Mouse (Mus musculus): ENCODE data around the gene Dnal1. TPM values are rescaled to one million over a fixed set of nuclear protein-coding genes. Genes with fewer than 3 reads are reported as not detected.
A peak's percentile ranks its signal among the peaks of the same experiment; 100 is the strongest.

Gene Dnal1
- polyA plus RNA-seq, 1 experiment from 2014 or later: 3.7 TPM

DNA sequence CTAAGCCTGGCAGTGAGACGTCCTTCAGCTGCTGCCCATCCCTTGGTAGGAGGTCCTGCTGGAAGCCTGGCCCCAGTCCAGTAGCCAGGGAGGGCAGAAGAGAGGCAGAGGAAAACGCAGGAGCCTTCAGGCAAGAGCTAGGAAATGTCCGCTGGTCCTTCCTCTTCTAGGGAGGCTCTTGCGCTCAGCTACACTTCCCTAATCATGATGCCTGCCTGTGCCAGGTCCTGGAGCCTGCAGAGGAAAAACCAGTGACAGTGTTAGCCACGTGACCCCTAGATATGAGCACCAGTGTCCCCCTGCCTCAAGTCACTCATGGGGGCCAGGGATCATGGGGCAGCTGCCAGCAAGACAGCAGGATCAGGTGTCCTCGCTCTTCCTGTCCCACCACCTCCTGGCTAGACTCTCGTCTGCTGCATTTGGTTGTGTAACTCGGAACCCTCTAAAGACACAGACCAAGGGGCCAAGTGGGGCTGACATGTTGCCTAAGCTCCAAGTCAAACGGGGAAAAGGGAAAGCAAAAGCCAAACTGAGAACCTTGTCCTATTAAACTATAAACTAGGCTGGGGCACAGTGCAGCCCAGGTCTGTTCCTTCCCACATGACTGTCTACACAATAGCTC is 60.1 kb downstream of the Dnal1 start:
- Histone ChIP-seq H3K4me3 (0 out of 2 replicates have a peak overlapping the region, but pooled peaks have one; percentile 3), H3K27ac (peak overlapping the region; percentile 95), H3K27me3 (ENCODE audit: insufficient read depth, poor library complexity, severe bottlenecking) (no peaks in the 10 kb centered on the region), H3K4me1 (peaks cover 64% of the 10 kb centered on the region), H3K36me3 (peaks cover 39% of the 10 kb centered on the region), H3K9me3 (no peaks in the 10 kb centered on the region)
- DNase-seq (ENCODE audit: low spot score): no peak
- 71% methylated on average over 9 of the region's 9 CpGs for WGBS

DNA sequence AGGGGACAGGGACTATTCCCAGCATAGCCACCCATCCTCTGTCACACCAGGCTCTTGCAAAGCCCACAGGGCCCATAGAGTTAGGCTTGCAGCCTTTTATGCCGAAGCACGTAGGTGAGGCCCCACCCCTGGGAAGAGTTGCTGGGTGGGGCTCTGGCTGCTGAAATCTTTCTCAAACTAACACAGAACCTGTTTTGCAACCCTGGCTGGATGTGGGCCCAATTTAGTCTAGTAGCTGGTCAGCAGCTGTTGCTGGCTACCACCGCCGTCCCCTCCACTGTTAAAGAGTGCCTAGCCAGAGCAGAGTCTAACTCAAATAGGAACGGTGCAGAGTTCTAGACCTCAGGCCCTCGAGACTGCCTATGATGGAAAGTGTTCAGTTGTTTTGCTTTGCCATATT is 60.7 kb downstream of the Dnal1 start:
- Histone ChIP-seq H3K4me3 (0 out of 2 replicates have a peak overlapping the region, but pooled peaks have one; percentile 61), H3K9me3 (no peaks in the 10 kb centered on the region), H3K4me1 (peaks cover 67% of the 10 kb centered on the region), H3K36me3 (peaks cover 39% of the 10 kb centered on the region), H3K27ac (peak overlapping the region; percentile 95), H3K27me3 (ENCODE audit: insufficient read depth, poor library complexity, severe bottlenecking) (no peaks in the 10 kb centered on the region)
- DNase-seq (ENCODE audit: low spot score): no peak
- 78% methylated on average over 6 of the region's 6 CpGs for WGBS

GRCm38 (mm10) chr12:84175659-84176061 is 61.5 kb downstream of the Dnal1 start:
- Histone ChIP-seq H3K4me3 (peak overlapping the region; percentile 61), H3K27ac (peak overlapping the region; percentile 95), H3K27me3 (ENCODE audit: insufficient read depth, poor library complexity, severe bottlenecking) (no peaks in the 10 kb centered on the region), H3K4me1 (peaks cover 75% of the 10 kb centered on the region), H3K36me3 (peaks cover 34% of the 10 kb centered on the region), H3K9me3 (no peaks in the 10 kb centered on the region)
- DNase-seq (ENCODE audit: low spot score): peak; percentile 96
- whole genome bisulfite sequencing: 1% methylated on average over 20 of the region's 20 CpGs

DNA sequence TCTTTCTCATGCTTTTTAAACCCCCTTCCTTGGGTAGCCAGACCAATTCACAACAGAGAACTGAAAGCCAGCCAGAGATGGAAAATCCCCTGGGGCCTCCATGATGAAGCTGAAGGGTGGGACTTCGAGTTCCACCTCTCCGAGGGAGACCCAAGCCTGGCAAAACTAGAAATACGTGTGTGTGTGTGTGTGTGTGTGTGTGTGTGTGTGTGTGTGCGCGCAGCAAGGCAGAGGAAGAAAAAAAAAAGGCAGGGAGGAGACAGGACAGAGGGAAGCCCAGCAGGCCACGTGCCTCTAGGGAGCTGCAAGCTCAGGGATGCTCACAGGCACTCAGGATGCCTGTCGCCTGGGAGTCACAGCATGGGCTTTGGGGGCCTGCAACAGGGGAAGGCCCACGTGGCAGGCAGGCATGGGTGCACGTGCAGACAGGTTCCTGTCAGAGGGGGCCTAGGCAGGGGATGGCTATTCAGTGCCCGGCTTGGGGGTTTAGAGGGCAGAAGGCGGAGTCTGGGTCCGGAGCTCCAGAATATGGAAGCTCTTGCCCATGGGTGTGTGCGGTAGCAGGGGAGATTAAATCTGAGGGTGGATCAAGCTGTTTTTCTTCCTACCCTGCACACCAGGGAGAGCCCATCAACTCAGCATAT is 62.1 kb downstream of the Dnal1 start:
- H3K4me1 ChIP-seq: peaks cover 81% of the 10 kb centered on the region
- H3K27ac ChIP-seq: peak overlapping the region; percentile 95
- H3K27me3 ChIP-seq (ENCODE audit: insufficient read depth, poor library complexity, severe bottlenecking): no peaks in the 10 kb centered on the region
- peak overlapping the region; percentile 61 for H3K4me3 ChIP-seq
- DNase-seq (ENCODE audit: low spot score): peak; percentile 90
- H3K9me3 ChIP-seq: no peaks in the 10 kb centered on the region
- H3K36me3 ChIP-seq: peaks cover 28% of the 10 kb centered on the region
- WGBS: 7% methylated on average over 13 of the region's 13 CpGs

- Histone ChIP-seq H3K36me3 (peaks cover 20% of the 10 kb centered on the region), H3K4me1 (peaks cover 90% of the 10 kb centered on the region), H3K27me3 (ENCODE audit: insufficient read depth, poor library complexity, severe bottlenecking) (no peaks in the 10 kb centered on the region), H3K27ac (peak overlapping the region; percentile 95), H3K9me3 (no peaks in the 10 kb centered on the region), H3K4me3 (peak overlapping the region; percentile 61)
- 39% methylated on average over 6 of the region's 6 CpGs for WGBS
- no peak for DNase-seq (ENCODE audit: low spot score)
Observed at GRCm38 (mm10) chr12:84176886-84177765, 63.0 kb downstream of the Dnal1 start.

GRCm38 (mm10) chr12:84178052-84178451 is 63.9 kb downstream of the Dnal1 start:
- Histone ChIP-seq H3K36me3 (peaks cover 11% of the 10 kb centered on the region), H3K9me3 (no peaks in the 10 kb centered on the region), H3K4me3 (no peak overlapping the region), H3K27ac (peak overlapping the region; percentile 95), H3K4me1 (peaks cover 84% of the 10 kb centered on the region), H3K27me3 (ENCODE audit: insufficient read depth, poor library complexity, severe bottlenecking) (no peaks in the 10 kb centered on the region)
- 53% methylated on average over 1 of the region's 1 CpGs for WGBS
- no peak for DNase-seq (ENCODE audit: low spot score)

GRCm38 (mm10) chr12:84178652-84179445 is 64.7 kb downstream of the Dnal1 start:
- Histone ChIP-seq H3K4me3 (peak overlapping the region; percentile 9; the same call in 1 of the 2 replicates), H3K27me3 (ENCODE audit: insufficient read depth, poor library complexity, severe bottlenecking) (no peaks in the 10 kb centered on the region), H3K27ac (peak overlapping the region; percentile 95), H3K9me3 (no peaks in the 10 kb centered on the region), H3K4me1 (peaks cover 80% of the 10 kb centered on the region), H3K36me3 (peaks cover 3% of the 10 kb centered on the region)
- no peak for DNase-seq (ENCODE audit: low spot score)
- WGBS: 52% methylated on average over 10 of the region's 10 CpGs

GRCm38 (mm10) chr12:84180090-84180489 is 65.9 kb downstream of the Dnal1 start:
- no peaks in the 10 kb centered on the region for H3K9me3 ChIP-seq
- no peaks in the 10 kb centered on the region for H3K36me3 ChIP-seq
- no peaks in the 10 kb centered on the region for H3K27me3 ChIP-seq (ENCODE audit: insufficient read depth, poor library complexity, severe bottlenecking)
- no peak overlapping the region for H3K4me3 ChIP-seq
- WGBS: 73% methylated on average over 3 of the region's 3 CpGs
- no peak for DNase-seq (ENCODE audit: low spot score)
- H3K27ac ChIP-seq: peak overlapping the region; percentile 60; the same call in 1 of the 2 replicates
- peaks cover 68% of the 10 kb centered on the region for H3K4me1 ChIP-seq

DNA sequence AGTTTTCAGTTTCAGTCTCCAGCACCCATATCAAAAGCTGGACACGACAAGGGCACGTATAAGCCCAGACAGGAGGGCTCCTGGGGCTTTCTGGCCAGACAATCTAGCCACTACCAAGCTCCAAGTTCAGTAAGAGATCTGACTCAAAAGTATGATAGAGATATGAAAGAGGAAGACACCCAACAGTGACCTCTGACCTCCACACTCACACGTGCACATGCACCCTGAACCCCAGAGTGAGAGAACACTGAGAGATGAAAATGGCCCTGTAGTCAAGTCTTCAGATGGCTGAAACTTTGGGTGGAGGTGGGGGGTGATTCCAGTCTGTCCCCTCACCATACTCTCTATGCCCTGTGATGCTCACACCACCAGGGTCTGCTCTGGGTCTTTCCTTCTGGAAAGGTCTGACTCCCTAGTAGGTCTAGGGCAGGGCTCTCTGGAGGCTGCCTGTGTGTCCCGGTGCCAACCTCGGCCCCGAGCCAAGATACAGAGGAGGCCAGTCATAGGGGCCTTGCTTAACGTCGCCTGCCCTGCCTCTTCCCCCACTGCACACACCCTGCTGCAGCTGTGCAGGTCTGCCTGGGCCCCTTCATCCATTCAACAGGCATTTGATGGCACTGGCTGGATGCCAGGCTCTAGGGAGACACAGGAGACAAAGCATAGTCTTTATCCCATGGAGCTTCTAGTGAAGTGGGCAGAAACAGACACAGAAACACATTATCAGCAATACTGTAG is 66.7 kb downstream of the Dnal1 start:
- 42% methylated on average over 8 of the region's 8 CpGs for WGBS
- Histone ChIP-seq H3K4me1 (peaks cover 66% of the 10 kb centered on the region), H3K27me3 (ENCODE audit: insufficient read depth, poor library complexity, severe bottlenecking) (no peaks in the 10 kb centered on the region), H3K9me3 (no peaks in the 10 kb centered on the region), H3K4me3 (peak overlapping the region; percentile 9; the same call in 1 of the 2 replicates), H3K27ac (peak overlapping the region; percentile 60; the same call in 1 of the 2 replicates), H3K36me3 (0 out of 2 replicates have a peak, but pooled peaks cover under 1% of the 10 kb centered on the region)
- DNase-seq (ENCODE audit: low spot score): no peak

DNA sequence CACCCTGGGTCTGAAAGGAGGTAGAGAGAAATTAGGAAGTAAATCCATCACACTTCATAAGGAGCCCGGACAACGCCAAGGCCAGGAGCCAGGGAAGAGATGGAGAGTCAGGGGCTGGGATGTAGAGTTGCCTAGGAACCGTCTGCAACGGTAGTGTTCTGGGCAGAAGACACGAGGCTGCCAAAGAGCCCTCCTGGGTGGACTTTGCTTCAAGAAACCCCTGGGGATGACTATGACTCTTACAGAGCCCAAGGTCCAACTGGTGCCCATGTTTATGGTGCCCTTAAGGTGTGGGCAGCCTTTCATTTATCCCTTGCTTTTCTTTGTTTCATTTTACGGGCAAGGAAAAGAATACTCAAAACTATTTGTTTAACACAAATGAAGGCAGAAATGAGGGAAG is 67.8 kb downstream of the Dnal1 start:
- H3K27me3 ChIP-seq (ENCODE audit: insufficient read depth, poor library complexity, severe bottlenecking): no peaks in the 10 kb centered on the region
- H3K9me3 ChIP-seq: no peaks in the 10 kb centered on the region
- 0 out of 2 replicates have a peak overlapping the region, but pooled peaks have one; percentile 60 for H3K27ac ChIP-seq
- H3K4me3 ChIP-seq: no peak overlapping the region
- H3K4me1 ChIP-seq: peaks cover 66% of the 10 kb centered on the region
- peaks cover 12% of the 10 kb centered on the region for H3K36me3 ChIP-seq
- DNase-seq (ENCODE audit: low spot score): no peak
- 76% methylated on average over 6 of the region's 6 CpGs for WGBS

- 85% methylated on average over 5 of the region's 5 CpGs for WGBS
- H3K27me3 ChIP-seq (ENCODE audit: insufficient read depth, poor library complexity, severe bottlenecking): no peaks in the 10 kb centered on the region
- DNase-seq (ENCODE audit: low spot score): no peak
- H3K4me3 ChIP-seq: no peak overlapping the region
- no peak overlapping the region for H3K27ac ChIP-seq
- H3K4me1 ChIP-seq: peaks cover 68% of the 10 kb centered on the region
- H3K9me3 ChIP-seq: no peaks in the 10 kb centered on the region
- peaks cover 16% of the 10 kb centered on the region for H3K36me3 ChIP-seq
Observed at GRCm38 (mm10) chr12:84184979-84185378, 70.8 kb downstream of the Dnal1 start.
